Mouse (Mus musculus): ENCODE measurements around the gene Fli1. TPM values are rescaled to one million over a fixed set of nuclear protein-coding genes. Genes with fewer than 3 reads are reported as not detected.

The Fli1 gene
- total and polyA plus RNA-seq, 3 experiments, result 13.8 to 171 (median 24.3) TPM

DNA sequence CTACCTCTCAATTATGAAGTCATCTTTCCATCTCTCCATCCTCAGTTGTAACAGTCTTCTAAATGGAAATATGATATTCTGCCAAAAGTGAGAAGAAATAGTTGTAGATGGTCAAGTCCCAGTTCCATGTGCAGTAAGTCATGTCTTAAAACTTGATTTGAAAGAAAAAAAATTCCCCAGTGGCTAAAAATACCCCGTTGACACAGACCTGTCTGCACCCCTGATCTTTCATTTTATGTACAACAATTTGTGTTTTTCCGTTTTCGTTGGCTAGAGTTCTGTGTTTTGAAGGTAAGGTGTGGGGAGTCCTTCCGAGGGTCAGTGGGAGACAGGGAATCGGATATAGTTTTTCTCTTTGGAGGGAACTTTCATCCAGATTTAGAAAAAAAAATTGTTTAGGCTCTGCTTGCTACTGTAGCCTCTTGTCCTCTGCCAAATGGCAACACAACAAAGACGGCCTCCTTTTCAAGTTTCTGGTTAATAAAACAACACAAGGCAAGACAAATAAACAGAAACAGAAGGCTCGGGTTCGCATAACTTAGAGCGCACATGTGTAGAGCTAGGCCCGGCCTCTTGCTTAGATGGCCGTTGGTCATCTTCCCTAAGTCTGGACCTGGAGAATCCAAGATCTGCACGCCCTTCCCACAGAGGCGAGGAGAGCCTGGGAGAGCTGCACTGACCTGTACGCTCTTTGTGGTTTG, 18.7 kb upstream of the Fli1 start:
- H3K9me3 ChIP-seq (replicated peaks; ENCODE audit: insufficient read depth, low read length), result no peaks in the 10 kb centered on the region
- no peak overlapping the region for H3K9ac ChIP-seq (ENCODE audit: control insufficient read depth, low read depth, low read length, poor library complexity, severe bottlenecking)
- no peaks in the 10 kb centered on the region for H3K27me3 ChIP-seq (ENCODE audit: control insufficient read depth in 1 of 2, insufficient read depth in 2 of 2, low read length in 2 of 2)
- peaks cover 12 to 30% of the 10 kb centered on the region in 2 experiments for H3K4me1 ChIP-seq (ENCODE audit: control insufficient read depth in 1 of 2, insufficient read depth in 2 of 2, low read length in 2 of 2)
- H3K36me3 ChIP-seq (ENCODE audit: control insufficient read depth in 1 of 2, insufficient read depth in 2 of 2, low read length in 2 of 2), result peaks cover 0 to 23% of the 10 kb centered on the region in 2 experiments; a peak in 2 of 4 replicates
- DNase-seq (ENCODE audit: low read depth, low spot score), result no peak
- H3K27ac ChIP-seq (ENCODE audit: control insufficient read depth, low read depth, low read length), result no peak overlapping the region
- TF ChIP-seq USF2 (IDR thresholded peaks at IDR 0.05; ENCODE audit: borderline replicate concordance in 1 of 2, insufficient read depth in 1 of 2, low read depth in 1 of 2, low read length in 2 of 2) (no peak), MXI1 (IDR thresholded peaks at IDR 0.05; ENCODE audit: low read depth, low read length) (no peak)
- H3K79me2 ChIP-seq (ENCODE audit: control insufficient read depth, insufficient read depth, low read length, poor library complexity), result no peaks in the 10 kb centered on the region
- no peak overlapping the region for H3K4me3 ChIP-seq (ENCODE audit: control insufficient read depth in 1 of 2, insufficient read depth in 1 of 2, low read depth in 2 of 2, low read length in 2 of 2)

DNA sequence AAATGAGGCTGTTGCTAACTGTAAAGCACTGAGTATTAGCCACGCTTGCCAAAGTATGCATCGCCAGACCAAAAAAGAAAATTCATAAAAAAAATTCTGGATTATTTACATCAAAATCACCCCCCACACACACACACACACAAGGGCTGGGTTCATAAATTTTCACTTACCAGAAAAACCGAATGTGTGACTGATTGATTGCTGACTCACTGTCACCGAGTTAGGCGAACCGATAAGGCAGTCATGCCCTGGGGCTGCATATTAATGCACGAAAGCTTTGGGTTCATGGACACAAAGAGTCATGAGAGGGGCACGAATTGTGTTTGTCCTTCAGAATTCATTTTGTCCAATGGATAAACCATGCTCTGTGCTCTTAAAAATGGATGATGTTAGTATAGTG, 17.2 kb upstream of the Fli1 start:
- H3K4me1 ChIP-seq (ENCODE audit: control insufficient read depth in 1 of 2, insufficient read depth in 2 of 2, low read length in 2 of 2), result peaks cover 16 to 42% of the 10 kb centered on the region in 2 experiments
- peaks cover 0 to 33% of the 10 kb centered on the region in 2 experiments; a peak in 2 of 4 replicates for H3K36me3 ChIP-seq (ENCODE audit: control insufficient read depth in 1 of 2, insufficient read depth in 2 of 2, low read length in 2 of 2)
- peak overlapping the region in 1 of 2 experiments; percentile 9; a peak in 2 of 4 replicates for H3K4me3 ChIP-seq (ENCODE audit: control insufficient read depth in 1 of 2, insufficient read depth in 1 of 2, low read depth in 2 of 2, low read length in 2 of 2)
- no peaks in the 10 kb centered on the region for H3K27me3 ChIP-seq (ENCODE audit: control insufficient read depth in 1 of 2, insufficient read depth in 2 of 2, low read length in 2 of 2)
- H3K79me2 ChIP-seq (ENCODE audit: control insufficient read depth, insufficient read depth, low read length, poor library complexity), result no peaks in the 10 kb centered on the region
- H3K9me3 ChIP-seq (replicated peaks; ENCODE audit: insufficient read depth, low read length), result no peaks in the 10 kb centered on the region
- H3K9ac ChIP-seq (ENCODE audit: control insufficient read depth, low read depth, low read length, poor library complexity, severe bottlenecking), result peak overlapping the region; percentile 3; the same call in 1 of the 2 replicates
- H3K27ac ChIP-seq (ENCODE audit: control insufficient read depth, low read depth, low read length), result peak overlapping the region; percentile 24
- peak; percentile 75 for DNase-seq (ENCODE audit: low read depth, low spot score)
- TF ChIP-seq TCF12 (IDR thresholded peaks at IDR 0.05; ENCODE audit: low read depth, low read length), result peak; percentile 59; the same call in 1 of the 2 replicates
- TF ChIP-seq ZMIZ1 (IDR thresholded peaks at IDR 0.05; ENCODE audit: low read depth, low read length), result no peak
- TF ChIP-seq CTCF (IDR thresholded peaks at IDR 0.05 in 2 of 3, conservative IDR thresholded peaks at IDR 0.05 in 1 of 3; ENCODE audit: control insufficient read depth in 1 of 3, insufficient read depth in 1 of 3, low read depth in 2 of 3, low read length in 3 of 3, poor library complexity in 1 of 3, severe bottlenecking in 1 of 3), result no peak
- no peak for TF ChIP-seq MEF2A (IDR thresholded peaks at IDR 0.05; ENCODE audit: extremely low read depth, insufficient replicate concordance, low read depth, low read length, poor library complexity, severe bottlenecking)
- TF ChIP-seq POLR2A (IDR thresholded peaks at IDR 0.05; ENCODE audit: control insufficient read depth in 1 of 2, insufficient read depth in 1 of 2, low read depth in 1 of 2, low read length in 2 of 2, poor library complexity in 1 of 2), result no peak
- TF ChIP-seq RCOR1 (IDR thresholded peaks at IDR 0.05; ENCODE audit: low read depth, low read length), result peak; percentile 78
- TF ChIP-seq BHLHE40 (IDR thresholded peaks at IDR 0.05; ENCODE audit: borderline replicate concordance, low read depth, low read length), result peak; percentile 62
- no peak for TF ChIP-seq CHD2 (IDR thresholded peaks at IDR 0.05; ENCODE audit: low read length)
- TF ChIP-seq E2F4 (IDR thresholded peaks at IDR 0.05; ENCODE audit: borderline replicate concordance, low read depth, low read length), result no peak
- peak; percentile 36; the same call in 1 of the 2 replicates for TF ChIP-seq TBP (IDR thresholded peaks at IDR 0.05; ENCODE audit: low read depth, low read length)
- TF ChIP-seq MYC (IDR thresholded peaks at IDR 0.05; ENCODE audit: low read depth, low read length), result peak; percentile 66; the same call in 1 of the 2 replicates
- TF ChIP-seq MXI1 (IDR thresholded peaks at IDR 0.05; ENCODE audit: low read depth, low read length), result peak; percentile 55
- no peak for TF ChIP-seq KAT2A (conservative IDR thresholded peaks at IDR 0.05; ENCODE audit: low read depth, low read length)
- TF ChIP-seq UBTF (IDR thresholded peaks at IDR 0.05; ENCODE audit: borderline replicate concordance, insufficient read depth, low read depth, low read length), result no peak
- peak; percentile 68; the same call in 1 of the 2 replicates for TF ChIP-seq GABPA (IDR thresholded peaks at IDR 0.05; ENCODE audit: low read depth, low read length)
- no peak for TF ChIP-seq NELFE (IDR thresholded peaks at IDR 0.05; ENCODE audit: low read depth, low read length)
- TF ChIP-seq ZNF384 (IDR thresholded peaks at IDR 0.05; ENCODE audit: low read depth, low read length), result peak; percentile 65
- TF ChIP-seq HCFC1 (IDR thresholded peaks at IDR 0.05; ENCODE audit: low read depth, low read length), result no peak
- TF ChIP-seq TAL1 (IDR thresholded peaks at IDR 0.05; ENCODE audit: low read length), result no peak
- no peak for TF ChIP-seq ZC3H11A (IDR thresholded peaks at IDR 0.05; ENCODE audit: low read depth, low read length)
- no peak for TF ChIP-seq MYB (IDR thresholded peaks at IDR 0.05; ENCODE audit: low read depth, low read length)
- TF ChIP-seq RAD21 (IDR thresholded peaks at IDR 0.05; ENCODE audit: low read depth, low read length), result no peak
- peak; percentile 73 to 80; a peak in 3 of 4 replicates for TF ChIP-seq EP300 (IDR thresholded peaks at IDR 0.05; ENCODE audit: low read depth in 1 of 2, low read length in 2 of 2)
- TF ChIP-seq JUND (IDR thresholded peaks at IDR 0.05; ENCODE audit: low read depth, low read length), result 0 out of 2 replicates have a peak, but pooled peaks have one; percentile 34
- no peak for TF ChIP-seq NRF1 (IDR thresholded peaks at IDR 0.05; ENCODE audit: insufficient read depth, low read depth, low read length, poor library complexity, severe bottlenecking)
- no peak for TF ChIP-seq MAX (IDR thresholded peaks at IDR 0.05; ENCODE audit: low read length)
- TF ChIP-seq GATA1 (IDR thresholded peaks at IDR 0.05; ENCODE audit: low read depth, low read length), result peak; percentile 81
- no peak for TF ChIP-seq USF1 (IDR thresholded peaks at IDR 0.05; ENCODE audit: low read depth, low read length)
- TF ChIP-seq CHD1 (IDR thresholded peaks at IDR 0.05; ENCODE audit: low read depth, low read length), result no peak
